Comparison of ENCODE assay signal across 1 mouse cellular context in the genomic region with DNA sequence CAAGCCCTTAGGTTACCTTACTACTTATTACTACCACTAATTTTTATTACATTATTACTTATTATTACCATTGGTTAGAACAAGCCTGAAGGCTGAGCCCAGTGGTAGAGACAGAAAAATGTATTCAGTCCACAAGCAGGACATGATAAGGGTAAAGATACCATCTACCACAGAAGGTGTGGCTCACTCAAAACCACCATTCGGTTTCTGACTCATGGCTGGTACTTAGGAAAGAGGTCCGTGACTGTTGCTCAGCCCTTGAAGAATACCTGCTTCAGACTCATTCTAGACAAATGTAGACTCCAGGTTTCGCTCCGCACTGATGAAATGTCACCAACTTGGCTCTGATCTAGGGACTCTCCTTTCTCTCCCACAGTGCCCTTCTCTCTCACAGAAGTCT.
TF ChIP-seq lines count a peak whose summit lies in the region.

No protein-coding gene starts in this region.

TF ChIP-seq in MEL, 35 proteins besides CTCF, POLR2A, EP300 and RAD21 (continued from another document):
- TF ChIP-seq POLR2AphosphoS2 (IDR thresholded peaks at IDR 0.05; ENCODE audit: low read length): 0 out of 2 replicates have a peak, but pooled peaks have one; percentile 23
- peak; percentile 74 for TF ChIP-seq TCF12 (IDR thresholded peaks at IDR 0.05; ENCODE audit: low read depth, low read length)
- TF ChIP-seq ZMIZ1 (IDR thresholded peaks at IDR 0.05; ENCODE audit: low read depth, low read length): no peak
- peak; percentile 97 for TF ChIP-seq GATA1 (IDR thresholded peaks at IDR 0.05; ENCODE audit: low read depth, low read length)
- TF ChIP-seq CHD1 (IDR thresholded peaks at IDR 0.05; ENCODE audit: low read depth, low read length): no peak
- TF ChIP-seq MEF2A (IDR thresholded peaks at IDR 0.05; ENCODE audit: extremely low read depth, insufficient replicate concordance, low read depth, low read length, poor library complexity, severe bottlenecking): no peak
- TF ChIP-seq MYB (IDR thresholded peaks at IDR 0.05; ENCODE audit: low read depth, low read length): peak; percentile 81
- TF ChIP-seq ETS1 (IDR thresholded peaks at IDR 0.05; ENCODE audit: low read depth, low read length): peak; percentile 89
- TF ChIP-seq JUND (IDR thresholded peaks at IDR 0.05; ENCODE audit: low read depth, low read length): peak; percentile 80
- TF ChIP-seq NRF1 (IDR thresholded peaks at IDR 0.05; ENCODE audit: insufficient read depth, low read depth, low read length, poor library complexity, severe bottlenecking): no peak
